Mouse (Mus musculus): Measurements from ENCODE around the gene Adcy5.

Gene Adcy5

DNA sequence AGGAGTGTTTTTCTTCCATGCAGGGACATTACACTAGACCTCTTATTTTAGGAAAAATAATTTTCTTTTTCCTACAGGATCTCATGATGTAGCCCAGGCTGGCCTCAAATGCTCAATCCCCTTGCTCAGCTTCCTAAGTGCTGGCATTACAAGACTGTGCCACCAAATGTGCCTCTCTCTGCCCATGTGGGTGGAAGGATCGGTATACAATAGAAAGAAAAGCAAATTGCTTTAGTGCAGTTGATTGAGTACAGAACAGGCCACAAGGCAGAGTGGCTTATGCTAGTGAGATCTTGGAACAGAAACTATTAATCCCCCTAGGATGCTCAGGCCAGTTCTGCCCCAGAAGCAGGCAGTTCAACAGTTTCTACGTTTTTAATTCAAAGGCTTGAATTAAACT is 165.1 kb downstream of the Adcy5 start:
- no peak for DNase-seq

DNA sequence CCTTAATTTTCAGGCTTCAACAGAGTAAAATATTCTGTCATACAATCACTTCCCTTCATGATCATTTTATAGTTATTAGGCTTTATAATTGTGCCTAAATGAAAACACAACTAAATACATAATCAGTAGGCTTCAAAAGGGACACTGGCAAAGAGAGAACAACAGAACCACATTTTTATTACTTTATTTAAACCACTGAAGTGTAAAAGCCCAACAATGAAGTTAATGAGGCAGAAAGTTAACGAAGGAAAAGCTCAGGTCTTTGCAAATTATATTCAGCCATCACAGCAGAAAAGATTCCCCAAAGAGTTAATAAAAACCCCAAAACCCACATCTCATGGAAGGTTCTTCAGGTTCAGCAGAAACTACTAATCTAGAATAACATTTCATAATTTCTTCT is 175.8 kb downstream of the Adcy5 start:
- no peak for DNase-seq

Data from cerebellum, postnatal 10 days (tissue).